Mouse (Mus musculus) small intestine, adult 2 months (tissue): Measurements from ENCODE around the gene Lao1.

Experiments
- CTCF ChIP-seq: fragments of 200-500 bp; IDR thresholded peaks from 2 replicates; pipeline ENCODE4 v1.5.1; 2012; ENCODE audit warnings: low read depth, mild to moderate bottlenecking, control low read depth, inconsistent platforms, low read length, moderate library complexity, mixed read lengths; ENCODE audit not compliant: insufficient replicate concordance, insufficient read length; ENCODE audit errors: extremely low read depth
- POLR2A ChIP-seq: fragments of 200-500 bp; IDR thresholded peaks from 2 replicates; pipeline ENCODE4 v1.6.1; 2012; ENCODE audit warnings: low read depth, mild to moderate bottlenecking, control low read depth, inconsistent platforms, low read length, moderate library complexity

DNA sequence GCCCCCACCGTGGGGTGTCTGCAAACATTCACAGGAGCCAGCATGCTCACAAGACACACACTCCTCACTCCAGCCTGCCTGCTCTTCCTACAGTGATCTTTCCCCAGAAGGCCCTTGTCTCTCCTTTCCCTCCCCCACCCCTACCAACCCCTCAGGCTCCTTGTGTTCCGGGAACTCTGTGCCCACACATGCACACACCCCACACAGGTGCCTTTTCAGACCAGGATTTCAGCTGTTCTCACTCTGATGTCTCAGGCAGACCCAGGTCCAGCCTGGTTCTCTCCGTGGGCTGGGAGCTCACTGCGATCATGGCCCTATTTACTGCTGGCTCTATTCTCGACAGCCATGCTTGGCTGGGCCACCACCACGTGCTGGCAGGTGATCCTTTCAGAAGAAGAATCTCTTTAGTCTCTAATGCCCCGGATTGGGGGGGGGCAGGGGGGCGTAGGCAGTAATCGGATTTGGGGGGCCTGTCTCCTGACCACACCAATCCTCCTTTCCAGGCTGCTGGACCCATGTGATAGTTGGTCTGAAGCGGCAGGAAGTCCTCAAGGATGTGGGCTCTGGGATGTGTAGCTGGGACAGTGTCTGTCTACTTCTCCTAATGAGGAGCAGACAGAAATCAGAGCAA lies 49.8 kb downstream of the Lao1 start:
- TF ChIP-seq POLR2A (no peak), CTCF (no peak)
